Mouse (Mus musculus): ENCODE measurements around the gene Krt8.

Gene Krt8

GRCm38 (mm10) chr15:102004189-102004588, at the start of gene Krt8:
Krt8 (minus strand) TSS chr15:102004482.
- DNase-seq = no peak

DNA sequence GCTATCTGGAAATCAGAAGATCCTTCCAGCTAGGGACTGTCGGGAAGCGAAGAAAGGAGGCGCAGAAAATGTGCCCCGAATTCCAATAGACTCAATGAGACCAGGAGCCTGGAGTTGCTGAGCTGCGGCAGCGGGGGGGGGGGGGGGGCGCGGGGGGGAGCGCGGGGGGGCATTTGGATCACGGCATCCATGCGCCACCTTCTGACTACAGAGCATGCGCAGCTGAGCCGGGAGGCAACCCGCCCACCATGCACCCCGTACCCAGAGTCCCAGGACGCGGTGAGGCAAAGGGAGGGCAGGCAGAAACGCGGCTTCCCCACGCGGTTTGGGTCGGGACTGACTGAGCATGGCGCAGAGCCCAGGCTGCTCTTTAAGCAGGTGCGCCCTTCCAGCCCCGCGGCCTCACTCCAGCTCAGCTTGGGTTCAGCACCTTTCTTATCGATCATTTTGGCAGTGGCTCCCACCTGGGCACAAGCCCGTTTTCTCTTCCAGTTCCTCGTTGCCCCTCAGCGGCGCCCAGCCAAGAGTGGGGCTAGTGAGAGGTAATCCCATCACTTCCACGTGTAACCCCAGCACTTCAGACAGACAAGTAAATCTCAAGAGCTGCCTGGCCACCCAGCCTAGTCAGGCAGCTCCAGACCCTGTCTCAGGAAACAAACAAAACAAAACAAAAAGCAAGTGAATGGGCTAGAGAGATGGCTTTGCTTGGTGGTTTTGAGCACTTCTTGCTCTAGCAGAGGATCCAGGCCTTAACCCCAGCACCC, 47.8 kb upstream of the Krt8 start:
- DNase-seq = peak; percentile 72

DNA sequence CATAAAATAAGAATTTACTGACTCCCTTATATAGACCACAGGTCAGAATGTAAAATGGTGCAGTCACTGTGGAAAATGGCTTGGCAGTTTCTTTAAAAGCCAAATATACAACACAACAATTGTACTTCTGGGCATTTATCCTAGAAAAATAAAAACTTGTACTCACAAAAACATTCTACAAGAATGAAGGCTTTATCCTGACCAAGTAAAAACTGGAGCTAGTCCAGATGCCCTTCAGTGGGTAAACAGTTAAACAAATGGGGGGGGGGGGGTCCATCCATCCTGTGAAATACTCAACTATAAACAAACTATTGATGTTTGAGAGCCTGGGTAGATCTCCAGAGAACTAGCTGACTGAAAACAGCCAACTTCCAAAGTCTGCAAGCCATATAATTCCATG, 45.6 kb upstream of the Krt8 start:
- no peak for DNase-seq

- no peak for DNase-seq
Observed at GRCm38 (mm10) chr15:102048006-102048405, 43.7 kb upstream of the Krt8 start.

- no peak for DNase-seq
Observed at GRCm38 (mm10) chr15:102045691-102046090, 41.4 kb upstream of the Krt8 start.

DNA sequence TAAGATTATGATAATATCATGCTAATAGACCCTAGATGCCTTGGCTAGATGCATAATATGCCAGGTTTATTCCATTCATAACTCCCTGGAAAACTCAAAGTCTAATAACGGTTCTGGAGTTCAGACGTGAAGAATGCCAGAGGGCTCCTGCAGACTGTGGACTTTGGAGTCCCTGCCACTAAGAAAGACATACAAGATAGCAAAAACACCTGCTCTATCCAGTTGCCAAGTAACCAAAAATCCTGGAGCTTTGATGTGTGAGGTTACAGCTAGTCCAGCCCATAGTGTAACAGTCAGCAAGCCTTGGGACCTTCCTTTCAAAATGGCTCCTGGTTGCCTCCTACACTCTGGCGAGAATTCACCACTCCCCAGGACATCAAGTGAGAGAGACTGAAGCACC, 40.5 kb upstream of the Krt8 start:
- DNase-seq = no peak

- no peak for DNase-seq
Observed at GRCm38 (mm10) chr15:102041951-102042350, 37.7 kb upstream of the Krt8 start.

GRCm38 (mm10) chr15:102040277-102040676, 36.0 kb upstream of the Krt8 start:
- DNase-seq = no peak

GRCm38 (mm10) chr15:102034121-102035053, 30.1 kb upstream of the Krt8 start:
- DNase-seq = no peak

GRCm38 (mm10) chr15:102028040-102028439, 23.8 kb upstream of the Krt8 start, which contains the start of gene Krt18:
Krt18 (plus strand) TSS chr15:102028180.
- no peak for DNase-seq

DNA sequence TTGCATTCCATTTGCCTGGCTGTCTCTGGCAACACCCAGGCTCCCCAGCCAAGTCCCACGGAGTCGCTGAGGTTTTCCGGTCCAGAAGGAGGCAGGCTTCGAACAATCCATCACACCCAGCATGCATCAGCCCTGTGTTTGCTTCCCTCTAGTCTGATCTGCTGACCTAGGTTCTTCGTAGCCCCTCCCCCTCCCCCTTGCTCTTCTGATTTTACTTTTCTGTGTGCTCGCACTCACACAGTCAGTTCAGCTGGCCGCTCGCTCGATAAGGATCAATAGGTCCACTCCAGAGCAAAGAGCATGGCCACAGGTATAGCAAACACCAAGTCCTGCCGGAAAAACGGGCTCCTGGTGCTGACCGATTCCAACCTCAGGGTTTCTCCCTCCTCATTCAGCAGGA, 22.1 kb upstream of the Krt8 start:
- DNase-seq = no peak

DNA sequence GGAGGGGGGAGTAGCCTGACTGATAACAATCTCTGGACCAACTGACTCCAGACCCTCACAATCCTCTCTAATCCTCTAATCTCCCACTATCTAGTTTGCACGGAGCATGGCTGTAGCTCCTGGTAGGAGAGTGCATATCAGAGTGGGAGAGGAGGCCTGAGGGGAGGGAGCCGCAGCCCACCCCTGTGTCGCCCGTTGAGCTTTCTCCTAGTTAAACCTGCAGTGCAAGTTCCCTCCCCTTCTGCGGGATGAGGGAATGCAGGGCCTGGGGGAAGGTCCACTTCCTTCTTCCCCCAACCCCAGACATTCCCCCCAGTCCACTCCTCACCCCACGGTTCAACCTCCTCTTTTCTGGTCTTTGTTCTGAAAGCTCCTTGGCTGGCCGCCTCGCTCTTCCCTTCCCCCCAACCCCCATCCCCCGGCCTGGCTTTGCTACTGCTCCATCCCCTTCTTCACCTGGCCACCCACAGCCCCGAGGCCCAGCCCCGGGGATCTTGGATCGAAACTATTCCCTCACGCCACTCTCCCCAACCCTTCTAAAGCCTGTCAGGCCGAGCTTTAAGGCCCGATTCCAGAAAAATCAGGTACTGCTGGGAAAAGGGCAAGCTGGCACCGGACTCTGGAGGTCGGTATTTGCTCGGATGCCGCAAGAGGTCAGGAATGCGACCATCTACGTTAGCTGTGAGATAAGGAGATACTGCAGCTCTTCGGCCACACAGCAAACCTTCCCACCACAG, 21.0 kb upstream of the Krt8 start:
- no peak for DNase-seq

DNA sequence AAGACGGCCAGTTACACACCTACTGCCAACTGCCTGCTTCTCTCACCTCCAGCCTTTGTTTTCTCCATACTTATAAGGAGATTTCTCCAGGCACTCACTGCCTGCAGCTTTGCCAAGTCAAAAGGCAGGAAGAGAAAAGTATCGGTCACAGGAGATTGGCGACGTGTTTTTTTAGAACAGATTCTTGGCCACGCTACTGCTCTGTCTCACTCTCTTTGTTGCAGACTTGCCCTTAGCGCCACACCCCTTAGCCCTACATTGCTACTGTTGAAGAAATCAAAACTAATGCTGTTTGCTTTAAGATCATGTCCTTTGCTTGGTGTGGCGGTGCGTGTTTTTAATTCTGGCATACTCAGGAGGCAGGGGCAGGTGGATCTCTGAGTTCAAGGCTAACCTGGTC, 19.6 kb upstream of the Krt8 start:
- DNase-seq = no peak

DNA sequence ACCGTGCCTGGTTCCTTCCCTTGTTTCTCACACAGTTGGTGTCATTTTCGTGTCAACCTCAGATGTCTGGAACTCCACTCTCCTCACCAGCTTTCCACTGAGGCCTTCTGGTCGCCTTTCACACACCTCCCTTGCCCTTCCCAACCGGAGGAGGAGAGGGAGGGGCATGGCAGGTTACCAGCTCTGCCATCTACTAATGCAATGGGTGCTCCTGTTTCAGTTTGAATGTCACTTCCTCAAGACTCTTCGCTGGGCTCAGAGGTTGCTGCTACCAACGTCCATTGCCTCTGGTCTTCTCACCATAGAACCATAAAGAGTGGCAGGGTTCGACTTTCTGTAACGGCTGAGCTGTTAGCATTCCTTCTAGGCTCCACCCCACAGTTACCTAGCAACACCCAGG, 18.2 kb upstream of the Krt8 start:
- DNase-seq = no peak

GRCm38 (mm10) chr15:102017918-102018463, 13.7 kb upstream of the Krt8 start:
- DNase-seq = no peak

GRCm38 (mm10) chr15:102016787-102017186, 12.5 kb upstream of the Krt8 start:
- DNase-seq = no peak

DNA sequence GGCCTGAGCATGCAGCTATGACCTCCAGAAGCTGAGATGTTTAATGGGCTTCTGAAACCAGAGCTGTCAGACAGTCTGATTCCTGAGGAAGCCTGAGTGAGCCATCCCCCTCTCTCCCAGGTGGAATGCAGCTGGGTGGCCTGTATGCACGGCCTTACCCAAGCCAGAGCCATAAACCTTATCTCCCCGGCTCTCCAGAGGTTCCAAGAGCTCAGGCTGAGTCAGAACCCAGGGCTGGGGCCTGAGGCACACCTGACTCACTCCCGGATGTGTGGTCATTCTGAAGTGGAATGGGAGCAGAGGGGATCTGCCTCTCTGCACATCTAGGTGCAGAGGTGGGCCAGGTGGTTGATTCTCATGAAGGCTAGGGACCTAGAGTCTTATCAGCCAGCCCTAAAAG, 11.8 kb upstream of the Krt8 start:
- no peak for DNase-seq

DNA sequence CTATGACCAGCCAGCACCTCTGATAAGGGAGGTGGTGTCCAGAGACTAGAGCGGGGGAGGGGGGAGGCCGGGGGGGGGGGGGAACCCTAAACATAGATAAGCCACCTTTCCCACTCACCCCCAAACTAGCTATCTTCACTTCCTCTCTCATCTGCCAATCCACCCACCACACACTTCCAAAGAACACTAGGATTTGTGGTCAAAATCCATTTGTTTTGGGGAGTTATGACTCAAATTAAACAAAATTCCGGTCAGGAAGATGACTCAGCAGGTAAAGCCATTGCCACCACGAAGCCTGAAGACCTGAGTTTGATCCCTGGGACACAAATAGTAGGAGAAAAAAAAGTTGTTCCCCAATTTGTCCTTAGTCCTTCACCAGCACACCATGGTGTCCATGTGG, 10.6 kb upstream of the Krt8 start:
- no peak for DNase-seq

GRCm38 (mm10) chr15:102013651-102014050, 9.4 kb upstream of the Krt8 start:
- DNase-seq = no peak

DNA sequence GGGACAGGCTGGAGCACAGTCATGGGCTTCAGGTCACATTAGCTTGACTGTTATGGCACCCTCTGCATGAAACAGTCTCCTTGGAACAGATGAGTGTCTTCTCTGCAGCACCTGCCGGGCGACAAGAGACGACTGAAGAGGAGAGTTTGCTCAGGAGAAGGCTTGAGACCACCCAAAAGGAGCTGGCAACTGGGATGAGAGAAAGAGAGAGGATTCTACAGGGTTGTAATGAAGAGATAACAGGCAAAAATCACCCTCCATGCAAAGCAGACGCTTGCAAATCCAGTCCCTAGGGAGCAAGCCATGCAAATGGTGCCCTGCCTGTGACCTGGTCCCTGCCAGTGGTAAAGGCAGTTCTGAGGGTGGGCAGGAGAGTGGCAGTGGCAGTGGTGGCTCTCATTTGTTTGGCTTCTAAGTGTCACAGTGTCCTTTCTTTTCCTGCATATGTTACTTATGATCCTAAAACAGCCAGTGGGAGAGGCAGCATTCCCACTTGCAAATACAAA, 8.0 kb upstream of the Krt8 start:
- no peak for DNase-seq

DNA sequence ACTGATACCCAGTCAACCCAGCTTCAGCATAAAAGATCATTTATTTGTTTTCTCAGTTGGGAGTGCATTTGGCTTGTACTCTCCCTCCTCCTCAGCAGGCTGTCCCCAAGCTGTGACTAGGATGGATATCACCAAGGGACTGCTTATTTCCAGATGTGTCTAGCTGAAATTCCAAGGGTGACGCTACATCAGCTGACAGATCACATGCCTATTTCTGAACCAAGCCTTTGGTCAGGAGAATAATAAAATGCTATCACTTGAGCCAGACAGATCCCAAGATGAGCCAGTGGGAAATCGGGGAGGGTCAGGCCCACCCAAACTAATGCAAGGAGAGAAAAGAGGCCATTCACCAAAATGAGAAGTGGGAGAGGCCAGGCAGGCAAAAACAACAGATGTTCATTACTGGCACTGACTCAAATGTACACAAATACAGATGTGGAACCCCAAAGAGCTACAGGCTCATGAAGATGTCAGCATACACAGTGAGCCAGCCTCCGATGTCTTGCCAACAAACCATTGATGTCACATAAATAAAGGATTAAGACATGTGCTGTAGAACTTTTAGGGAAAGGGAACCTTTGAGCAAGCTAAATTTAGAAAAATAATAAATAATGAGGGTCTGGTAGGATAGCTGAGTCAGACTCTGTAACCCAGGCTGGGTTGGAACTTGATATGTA, 6.4 kb upstream of the Krt8 start:
- DNase-seq = no peak

Measured in layer of hippocampus, adult 9-11 months (tissue).